Mouse (Mus musculus): ENCODE measurements around the gene Ush2a.

DNA sequence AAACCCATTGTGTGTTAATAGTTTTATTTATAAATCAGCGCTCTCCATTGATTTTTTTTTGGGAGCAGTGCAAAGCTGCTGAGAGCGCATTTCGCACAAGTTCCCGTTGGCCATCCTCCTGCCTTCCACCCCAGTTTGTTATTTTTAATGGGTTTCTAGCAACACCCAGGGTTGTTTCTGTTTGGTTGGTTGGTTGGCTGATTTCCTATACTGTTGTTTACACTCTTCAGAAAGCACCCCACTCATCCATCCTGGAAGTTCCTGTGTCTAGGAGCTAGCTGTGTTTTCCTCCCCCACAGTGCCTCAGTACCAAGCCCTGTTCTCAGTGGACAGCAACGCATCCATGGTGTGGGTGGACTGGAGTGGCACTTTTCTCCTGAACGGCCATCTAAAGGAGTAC is 689.3 kb downstream of the Ush2a start:
- no peak for TF ChIP-seq POLR2A (IDR thresholded peaks at IDR 0.05; ENCODE audit: extremely low read depth, insufficient read depth, low read length)
- no peak for TF ChIP-seq CTCF (IDR thresholded peaks at IDR 0.05; ENCODE audit: low read depth, low read length)
